Mouse (Mus musculus) T-helper 1 cell (primary cell): Measurements from ENCODE around the gene Sycp2l.
"Not testable (repeated sequence)": the region's sequence is repeated elsewhere in the genome, so short reads cannot be mapped to it uniquely, and the experiment has no call there.

Experiments used
- in situ Hi-C: fragments of 300-600 bp; cut with MboI, MseI; formaldehyde crosslinking; loops from one replicate; pipeline ENCODE4 v1.15.1; 2025; ENCODE audit warnings: high pct_unique_total_duplicates

The Sycp2l gene

GRCm38 (mm10) chr13:41123666-41124225 lies 9.6 kb downstream of the Sycp2l start:
- in situ Hi-C loops, result no loop called here

DNA sequence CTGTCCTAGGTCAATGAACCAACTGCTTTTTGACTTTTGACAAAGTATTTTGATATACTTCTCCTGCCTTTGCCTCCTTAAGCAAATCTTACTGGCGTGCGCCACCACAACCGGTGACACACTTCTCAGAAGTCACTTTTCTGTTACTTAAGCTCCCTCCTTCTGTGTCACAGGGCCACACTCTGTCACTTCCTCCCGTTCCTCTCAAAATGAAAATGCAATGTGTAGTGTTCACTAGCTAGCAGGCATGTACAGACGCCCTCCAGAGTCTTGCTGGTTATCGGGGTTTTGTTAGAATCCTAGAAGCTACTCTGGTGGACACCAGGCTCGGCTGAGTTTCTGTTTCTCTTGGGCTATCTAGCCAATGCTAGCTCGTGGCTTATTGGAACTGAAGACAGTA lies 14.2 kb downstream of the Sycp2l start:
- in situ Hi-C loops, result no loop called here

GRCm38 (mm10) chr13:41129061-41129460 lies 15.0 kb downstream of the Sycp2l start:
- in situ Hi-C loops, result no loop called here

GRCm38 (mm10) chr13:41134901-41135300 lies 20.8 kb downstream of the Sycp2l start:
- in situ Hi-C loops, result loop anchor here (5.0 to 10.0 kb wide), 2 partner anchors 102 to 430 kb away; no protein-coding TSS in a partner anchor

DNA sequence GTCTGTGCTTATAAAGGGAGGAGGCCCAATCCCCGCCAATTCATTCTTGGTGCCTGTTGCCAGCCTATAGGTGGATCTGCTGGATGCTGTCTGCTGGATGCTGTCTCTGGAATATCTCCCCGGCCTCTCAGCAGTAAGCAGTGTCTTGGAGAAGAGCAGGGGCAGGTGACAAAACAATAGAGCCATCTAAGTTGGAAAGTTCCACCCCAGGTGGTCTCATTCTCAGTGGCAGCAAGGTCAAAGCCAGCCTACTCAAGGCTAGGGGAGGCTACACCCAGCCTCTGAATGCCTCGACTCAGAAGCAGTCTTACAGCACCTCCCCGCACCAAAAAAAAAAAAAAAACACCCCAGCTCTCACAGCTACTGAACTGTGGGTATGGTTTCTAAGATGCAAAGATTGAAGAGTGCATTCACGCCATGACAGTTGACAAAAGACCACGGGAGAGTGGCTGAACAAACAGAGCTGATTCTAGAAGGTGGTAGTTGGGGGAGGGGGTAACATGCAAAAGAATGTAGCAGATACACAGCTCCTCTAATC lies 31.4 kb downstream of the Sycp2l start:
- in situ Hi-C loops, result no loop called here

GRCm38 (mm10) chr13:41146271-41146670 lies 32.2 kb downstream of the Sycp2l start:
- in situ Hi-C loops, result no loop called here

DNA sequence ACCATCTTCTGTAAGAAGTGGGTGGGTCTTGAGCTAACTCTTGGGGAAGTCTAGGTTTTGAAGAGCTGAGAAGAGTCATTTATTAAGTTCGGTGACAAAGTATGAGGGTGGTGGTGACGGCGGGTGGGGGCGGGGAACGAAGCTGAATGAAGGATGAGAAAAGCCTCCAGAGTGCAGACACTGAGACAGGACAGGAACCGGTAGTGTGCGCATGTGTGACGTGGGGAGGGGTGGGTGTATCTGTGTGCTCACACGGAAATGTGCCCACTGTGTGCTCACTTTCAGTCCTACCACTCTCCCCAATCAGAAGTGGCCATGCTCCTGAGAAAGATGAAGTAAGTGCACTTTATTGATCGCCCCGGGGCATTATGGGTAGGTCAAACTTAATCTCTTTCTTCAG lies 39.0 kb downstream of the Sycp2l start:
- in situ Hi-C loops, result no loop called here

DNA sequence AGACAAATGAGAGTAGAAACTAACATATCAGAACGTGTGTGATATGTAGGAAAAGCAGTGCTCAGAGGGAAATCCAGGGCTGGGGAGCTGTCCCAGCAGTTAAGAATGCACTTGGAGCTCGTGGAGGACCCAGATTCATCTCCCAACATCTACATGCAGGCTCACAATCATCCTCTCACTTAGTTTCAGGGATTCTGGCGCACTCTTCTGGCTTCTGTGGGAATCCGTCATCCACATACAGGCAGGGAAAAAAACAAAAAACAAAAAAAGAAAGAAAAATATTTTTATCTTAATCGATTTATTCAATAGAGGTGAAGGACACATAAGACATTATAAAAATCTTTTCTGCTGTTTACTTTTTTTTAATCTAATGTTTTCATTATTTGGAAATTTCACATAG lies 44.3 kb downstream of the Sycp2l start:
- in situ Hi-C loops, result no loop called here

GRCm38 (mm10) chr13:41187886-41188285 lies 73.8 kb downstream of the Sycp2l start:
- in situ Hi-C loops, result no loop called here

GRCm38 (mm10) chr13:41195640-41196333 lies 81.7 kb downstream of the Sycp2l start:
- in situ Hi-C loops, result no loop called here

DNA sequence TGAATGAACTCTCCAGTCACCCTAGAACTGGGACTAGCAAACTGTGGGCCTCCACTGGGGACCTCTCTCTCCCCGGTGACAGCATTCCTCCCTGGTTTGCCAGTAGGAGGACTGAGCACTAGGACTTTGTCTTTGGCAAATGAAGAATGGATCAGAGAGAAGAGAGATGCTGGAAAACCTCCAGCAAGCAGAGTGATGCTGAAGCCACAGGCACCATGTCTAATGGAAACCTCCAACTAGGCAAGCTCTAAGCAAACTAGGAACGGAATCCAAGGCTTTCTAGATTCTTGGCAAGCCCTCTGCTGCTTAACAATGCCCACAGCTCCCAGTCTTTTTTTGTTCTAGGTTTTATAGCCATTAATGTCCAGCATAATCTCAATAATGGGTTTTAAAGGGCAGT lies 86.8 kb downstream of the Sycp2l start:
- in situ Hi-C loops, result no loop called here

- in situ Hi-C loops, result no loop called here
These were observed 89.2 kb downstream of the Sycp2l start for GRCm38 (mm10) chr13:41203289-41203688.

DNA sequence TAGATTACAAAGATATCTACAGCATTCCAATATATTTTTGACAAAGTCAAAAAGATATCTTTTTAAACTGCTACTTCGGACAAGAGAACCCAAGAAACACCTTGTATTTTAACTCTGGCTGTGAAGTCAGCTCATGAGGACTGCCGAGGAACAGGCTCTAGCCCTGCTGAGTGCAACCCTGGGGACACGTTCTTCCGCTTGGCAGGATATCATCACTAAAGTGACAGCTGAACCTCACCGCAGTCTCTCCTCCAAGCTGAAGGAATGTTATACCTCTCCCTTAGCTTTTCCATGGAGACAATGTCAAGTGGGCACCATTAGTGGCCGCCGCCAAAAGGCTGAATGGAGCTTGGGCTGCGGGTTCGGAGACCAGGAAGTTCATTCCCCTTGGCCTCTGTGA lies 89.6 kb downstream of the Sycp2l start:
- in situ Hi-C loops, result no loop called here

DNA sequence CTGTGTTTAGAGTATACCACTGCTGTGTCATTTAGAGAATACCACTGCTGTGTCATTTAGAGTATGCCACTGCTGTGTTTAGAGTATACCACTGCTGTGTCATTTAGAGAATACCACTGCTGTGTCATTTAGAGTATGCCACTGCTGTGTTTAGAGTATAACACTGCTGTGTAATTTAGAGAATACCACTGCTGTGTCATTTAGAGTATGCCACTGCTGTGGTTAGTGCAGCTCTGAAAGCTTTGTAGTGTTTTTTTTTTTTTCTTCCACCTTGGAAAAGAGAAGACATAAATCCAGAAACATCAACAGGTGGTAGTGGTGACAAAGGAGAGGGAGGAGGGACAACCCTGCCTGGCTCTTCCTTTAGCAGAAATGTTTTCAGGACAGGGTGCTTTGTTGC lies 91.5 kb downstream of the Sycp2l start:
- in situ Hi-C loops, result not testable (repeated sequence)

DNA sequence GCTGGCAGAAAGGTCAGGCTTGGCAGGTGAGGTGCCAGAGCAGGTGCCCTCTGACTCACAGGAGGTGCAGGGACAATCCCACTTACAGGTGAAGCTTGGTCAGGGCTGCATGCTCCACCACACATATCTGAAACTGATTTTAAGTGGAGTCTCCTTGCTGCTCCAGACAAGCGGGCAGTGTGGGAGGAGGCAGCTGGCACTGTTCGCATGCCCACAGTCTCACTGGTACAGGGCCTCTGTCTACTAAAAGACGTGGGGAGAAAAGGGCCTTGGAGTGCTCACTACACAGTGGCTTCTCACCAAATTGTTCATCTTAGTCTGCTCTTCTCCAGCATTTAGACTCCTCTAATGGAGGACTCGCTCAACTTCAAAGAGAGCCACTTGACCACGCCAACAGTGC lies 92.1 kb downstream of the Sycp2l start:
- in situ Hi-C loops, result no loop called here

DNA sequence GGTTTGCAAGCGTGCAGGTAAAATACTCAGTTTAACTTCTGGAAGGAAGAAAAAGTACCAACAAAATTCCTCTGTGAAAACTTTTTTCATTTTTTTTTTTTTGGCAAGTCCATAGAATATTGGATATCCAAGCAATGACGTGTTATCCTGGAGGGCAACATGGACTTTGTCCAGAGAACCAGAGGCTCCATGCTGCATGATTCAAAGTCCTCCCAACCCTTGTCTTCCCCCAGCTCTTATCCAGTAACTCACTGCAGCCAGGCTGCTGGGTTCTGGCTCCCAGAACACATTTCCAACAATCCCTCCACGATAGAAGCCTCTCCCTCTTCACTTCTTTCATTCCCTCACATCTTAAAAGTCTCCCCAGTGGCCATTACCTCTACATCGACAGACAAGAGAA lies 97.2 kb downstream of the Sycp2l start:
- in situ Hi-C loops, result no loop called here

DNA sequence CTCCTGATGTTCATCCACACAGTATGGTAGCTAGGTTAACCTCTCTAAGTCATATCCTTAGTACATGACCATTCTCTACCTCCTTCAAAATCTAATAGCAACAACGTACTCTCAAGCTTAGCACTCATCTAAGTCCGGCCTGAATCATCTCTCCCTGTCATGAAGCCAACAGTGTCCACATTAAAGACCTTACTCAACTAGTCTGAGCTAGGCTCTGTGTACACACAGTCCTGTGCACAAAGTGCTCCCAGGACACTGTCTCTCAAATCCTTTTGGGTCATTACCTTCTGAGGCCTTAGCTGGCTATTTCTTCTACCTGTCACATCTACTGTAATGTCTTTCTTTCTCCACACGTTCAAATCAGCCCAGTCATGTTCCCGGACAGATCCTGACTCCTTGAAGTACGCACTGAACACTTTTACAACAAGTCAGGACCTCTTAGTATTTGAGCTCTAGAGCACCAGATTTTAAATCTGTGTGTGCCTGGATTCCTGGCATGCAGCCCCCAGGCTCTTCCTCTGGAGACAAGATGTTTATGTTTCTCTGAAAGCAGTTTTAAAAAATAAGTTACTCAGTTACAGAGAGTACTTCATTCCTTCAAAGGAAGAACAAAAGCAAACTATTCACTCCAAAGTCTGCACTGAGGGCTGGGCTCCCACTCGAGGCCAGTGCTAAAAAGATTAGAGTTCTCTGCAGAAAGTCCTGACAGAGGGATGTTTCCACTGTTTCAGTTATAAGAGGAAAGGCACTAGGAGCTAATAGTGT lies 98.6 kb downstream of the Sycp2l start:
- in situ Hi-C loops, result no loop called here

GRCm38 (mm10) chr13:41215669-41216068 lies 101.6 kb downstream of the Sycp2l start:
- in situ Hi-C loops, result no loop called here

DNA sequence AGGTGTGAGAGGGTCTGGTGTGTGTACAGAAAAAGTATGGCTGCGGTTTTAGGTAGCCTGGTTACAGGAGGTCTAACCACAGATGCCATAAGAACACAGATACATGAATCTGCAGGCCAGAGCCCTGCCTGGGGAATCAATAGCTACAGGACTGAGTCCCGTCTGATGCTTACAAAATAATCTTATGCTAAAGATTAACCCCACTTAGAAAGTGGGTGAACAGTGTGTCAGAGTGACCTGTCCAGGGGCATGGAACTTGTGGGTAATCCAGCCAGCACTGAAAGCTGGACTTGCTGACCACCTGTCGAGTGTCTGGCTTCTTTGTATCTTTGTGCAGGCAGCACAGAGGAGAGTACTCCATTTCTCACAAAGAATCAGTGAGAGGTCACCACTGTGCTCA lies 102.1 kb downstream of the Sycp2l start:
- in situ Hi-C loops, result no loop called here

- in situ Hi-C loops, result no loop called here
These were observed 104.9 kb downstream of the Sycp2l start for GRCm38 (mm10) chr13:41219056-41219455.

DNA sequence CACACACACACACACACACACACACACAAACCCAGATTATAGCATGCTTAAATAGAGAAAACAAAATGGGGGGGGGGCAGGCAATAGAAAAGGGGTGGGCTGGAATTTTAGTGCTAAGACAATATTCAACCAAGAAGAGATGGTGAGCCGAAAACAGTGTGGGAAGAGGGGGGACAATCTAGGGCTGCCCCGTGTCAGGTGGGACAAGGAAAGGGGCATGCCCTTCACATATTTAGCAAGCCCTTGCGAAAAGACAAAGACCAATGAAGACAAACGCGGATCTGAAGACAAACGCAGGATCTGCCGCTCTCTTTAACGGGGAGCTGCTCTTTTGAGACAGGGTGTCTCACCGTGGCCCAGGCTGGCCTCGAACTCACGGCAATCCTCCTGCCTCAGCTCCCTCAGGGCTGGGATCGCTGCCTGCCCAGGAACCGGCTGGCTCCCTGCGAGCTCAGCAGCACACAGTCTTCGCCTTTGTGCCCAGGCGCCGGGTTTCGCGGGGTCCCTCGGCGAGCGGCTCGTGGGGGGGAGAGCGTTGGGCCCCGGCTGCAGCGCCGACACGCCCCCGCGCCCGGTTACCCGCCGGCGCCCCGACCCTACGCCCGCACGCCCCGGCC lies 105.7 kb downstream of the Sycp2l start:
- in situ Hi-C loops, result no loop called here

- in situ Hi-C loops, result no loop called here
These were observed 106.3 kb downstream of the Sycp2l start, which contains the start of gene Elovl2 for GRCm38 (mm10) chr13:41220304-41220834. Elovl2 (minus strand) TSS chr13:41220405.
